18 mouse cellular contexts compared by ENCODE assay signal in genomic region chr10:31540518-31540917, GRCm38 (mm10).
DNase-seq lines count a peak whose midpoint lies in the region; ATAC-seq and TF ChIP-seq lines count a peak whose summit lies in the region.
"Had no signal": no experiment of that assay in that cellular context is flagged by ENCODE, and none has a peak within 500 bp of the region (broad histone marks: within the 10 kb centered on the region; RNA-seq: fewer than 3 reads in every experiment).

No protein-coding gene starts in this region.

- H3K27ac ChIP-seq in midbrain, embryonic 11.5 days (ENCODE audit: low read depth, low read length) = no peak overlapping the region
- H3K27ac ChIP-seq in midbrain, postnatal 0 days (ENCODE audit: low read depth, low read length) = no peak overlapping the region
- H3K27ac ChIP-seq in ES-E14 (ENCODE audit: insufficient read depth, low read depth, low read length, poor library complexity, severe bottlenecking) = no peak overlapping the region
- H3K27ac ChIP-seq: embryonic facial prominence, embryonic 10.5 days; embryonic facial prominence, embryonic 12.5 days; forebrain, embryonic 13.5 days; forebrain, embryonic 15.5 days had no signal

- no peaks in the 10 kb centered on the region for H3K36me3 ChIP-seq in midbrain, embryonic 11.5 days (ENCODE audit: control insufficient read depth, insufficient read depth, low read length)
- no peaks in the 10 kb centered on the region for H3K36me3 ChIP-seq in midbrain, postnatal 0 days (ENCODE audit: insufficient read depth, low read length)
- no peaks in the 10 kb centered on the region for H3K36me3 ChIP-seq in ES-E14 (ENCODE audit: control insufficient read depth, insufficient read depth, low read length, poor library complexity, severe bottlenecking)
- H3K36me3 ChIP-seq: embryonic facial prominence, embryonic 10.5 days; embryonic facial prominence, embryonic 12.5 days; forebrain, embryonic 15.5 days had no signal

- ATAC-seq in midbrain, embryonic 11.5 days (ENCODE audit: low FRiP score) = no peak
- no peak for ATAC-seq in midbrain, postnatal 0 days (ENCODE audit: low FRiP score)
- ATAC-seq: forebrain, embryonic 13.5 days; forebrain, embryonic 15.5 days; forebrain, postnatal 0 days had no signal

- H3K27me3 ChIP-seq in midbrain, embryonic 11.5 days (ENCODE audit: control insufficient read depth, insufficient read depth, low read length) = no peaks in the 10 kb centered on the region
- H3K27me3 ChIP-seq in midbrain, postnatal 0 days (ENCODE audit: insufficient read depth, low read length) = no peaks in the 10 kb centered on the region
- H3K27me3 ChIP-seq: embryonic facial prominence, embryonic 12.5 days; forebrain, embryonic 13.5 days; forebrain, embryonic 15.5 days had no signal

- no peak for TF ChIP-seq CTCF in midbrain, postnatal 0 days (IDR thresholded peaks at IDR 0.05)

- intact Hi-C loops in heart, postnatal 25 days (cut with DNase I) = no loop called here

- no peak overlapping the region for H3K4me2 ChIP-seq in midbrain, embryonic 11.5 days
- no peak overlapping the region for H3K4me2 ChIP-seq in midbrain, postnatal 0 days (ENCODE audit: low read depth, low read length, poor library complexity, severe bottlenecking)
- H3K4me2 ChIP-seq: embryonic facial prominence, embryonic 12.5 days; forebrain, embryonic 13.5 days; forebrain, embryonic 15.5 days had no signal

- H3K4me3 ChIP-seq in midbrain, embryonic 11.5 days (ENCODE audit: low read depth, low read length) = no peak overlapping the region
- no peak overlapping the region for H3K4me3 ChIP-seq in midbrain, postnatal 0 days (ENCODE audit: low read depth, low read length)
- no peak overlapping the region for H3K4me3 ChIP-seq in ES-E14 (ENCODE audit: insufficient read depth in 1 of 2, low read depth in 1 of 2, low read length in 2 of 2, poor library complexity in 1 of 2, severe bottlenecking in 1 of 2)
- H3K4me3 ChIP-seq: embryonic facial prominence, embryonic 10.5 days; embryonic facial prominence, embryonic 12.5 days; forebrain, embryonic 13.5 days; forebrain, embryonic 15.5 days had no signal

- no peaks in the 10 kb centered on the region for H3K4me1 ChIP-seq in midbrain, embryonic 11.5 days (ENCODE audit: control insufficient read depth, insufficient read depth, low read length)
- no peaks in the 10 kb centered on the region for H3K4me1 ChIP-seq in midbrain, postnatal 0 days (ENCODE audit: insufficient read depth, low read length)
- no peaks in the 10 kb centered on the region for H3K4me1 ChIP-seq in ES-E14 (ENCODE audit: control insufficient read depth in 2 of 2, insufficient read depth in 2 of 2, low read length in 2 of 2, poor library complexity in 1 of 2)
- H3K4me1 ChIP-seq: embryonic facial prominence, embryonic 12.5 days had no signal

- DNase-seq in midbrain, embryonic 11.5 days (ENCODE audit: low spot score, missing footprints) = peak; percentile 61
- DNase-seq in midbrain, postnatal 0 days (ENCODE audit: low spot score) = no peak
- DNase-seq in ES-E14 (ENCODE audit: low read depth, low spot score) = no peak
- no peak for DNase-seq in heart, postnatal 25 days (ENCODE audit: low spot score)
- DNase-seq in lung, postnatal 14 days = no peak
- DNase-seq: adrenal gland, adult 2 months; adrenal gland, postnatal 10 days; adrenal gland, postnatal 25 days; cerebellum, adult 11-12 months; cerebellum, adult 2 months; cerebellum, adult 9-10 months; cerebellum, postnatal 10 days; cerebellum, postnatal 25 days; forebrain, postnatal 0 days had no signal

- H3K9me3 ChIP-seq in midbrain, embryonic 11.5 days (ENCODE audit: control insufficient read depth, low read length) = no peaks in the 10 kb centered on the region
- H3K9me3 ChIP-seq in midbrain, postnatal 0 days (ENCODE audit: low read length) = no peaks in the 10 kb centered on the region
- H3K9me3 ChIP-seq in ES-E14 (ENCODE audit: control insufficient read depth, insufficient read depth, low read depth, low read length) = no peaks in the 10 kb centered on the region
- H3K9me3 ChIP-seq: embryonic facial prominence, embryonic 10.5 days; embryonic facial prominence, embryonic 12.5 days; forebrain, embryonic 13.5 days; forebrain, embryonic 15.5 days had no signal

- H3K9ac ChIP-seq in midbrain, embryonic 11.5 days (ENCODE audit: low read length) = no peak overlapping the region
- H3K9ac ChIP-seq in midbrain, postnatal 0 days (replicated peaks; ENCODE audit: low read length, poor library complexity, severe bottlenecking) = no peak overlapping the region
- H3K9ac ChIP-seq in ES-E14 (ENCODE audit: insufficient read depth, low read depth, low read length, poor library complexity, severe bottlenecking) = no peak overlapping the region
- H3K9ac ChIP-seq: embryonic facial prominence, embryonic 12.5 days; forebrain, embryonic 13.5 days; forebrain, embryonic 15.5 days; forebrain, postnatal 0 days had no signal

- 92% methylated on average over 4 of the region's 4 CpGs for WGBS in midbrain, embryonic 11.5 days
- 86% methylated on average over 4 of the region's 4 CpGs for WGBS in midbrain, postnatal 0 days

- in situ Hi-C loops in ES-E14 (cut with MboI; ENCODE audit: low sequenced_read_pairs in 2 of 2, unreplicated experiment in 2 of 2) = no loop called here

TF ChIP-seq in ES-E14, 5 proteins besides CTCF, POLR2A, EP300 and RAD21:
- no peak for TF ChIP-seq CHD2 (IDR thresholded peaks at IDR 0.05; ENCODE audit: low read depth, low read length)
- TF ChIP-seq MAFK (IDR thresholded peaks at IDR 0.05; ENCODE audit: insufficient read depth, low read depth, low read length) = peak; percentile 76
- TF ChIP-seq HCFC1 (IDR thresholded peaks at IDR 0.05; ENCODE audit: borderline replicate concordance, insufficient read depth, low read length) = no peak
- TF ChIP-seq ZNF384 (IDR thresholded peaks at IDR 0.05; ENCODE audit: low read depth, low read length) = no peak
- no peak for TF ChIP-seq ZC3H11A (IDR thresholded peaks at IDR 0.05; ENCODE audit: borderline replicate concordance, low read depth, low read length)
